Mouse (Mus musculus): ENCODE measurements around the gene Arhgap15. TPM values are rescaled to one million over a fixed set of nuclear protein-coding genes. Genes with fewer than 3 reads are reported as not detected.

The Arhgap15 gene
- total RNA-seq, 1 experiment: not detected

DNA sequence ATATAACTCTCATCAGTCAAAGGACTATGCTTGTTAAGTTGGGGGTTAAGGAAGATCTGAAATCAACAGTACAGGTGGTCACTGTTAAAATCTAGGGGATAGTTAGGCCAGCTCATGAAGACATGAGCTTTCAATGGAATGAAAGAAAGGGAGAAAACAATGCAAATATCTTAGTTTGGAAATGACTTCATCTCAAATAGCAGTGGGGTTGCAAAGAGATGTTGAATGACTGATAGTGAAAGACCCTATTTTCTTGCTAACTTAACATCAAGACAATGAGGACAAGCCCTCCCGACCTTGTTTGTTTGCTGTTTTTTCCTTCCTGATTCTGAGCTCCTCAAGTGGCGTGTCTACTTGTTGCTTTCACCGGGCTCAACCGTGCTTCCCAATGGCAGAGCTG lies 597.6 kb downstream of the Arhgap15 start:
- no peak overlapping the region for H3K9ac ChIP-seq (ENCODE audit: insufficient read depth, low read depth, low read length, poor library complexity, severe bottlenecking)
- DNase-seq (ENCODE audit: low read depth, low spot score): no peak
- H3K4me3 ChIP-seq (ENCODE audit: insufficient read depth in 1 of 2, low read depth in 1 of 2, low read length in 2 of 2, poor library complexity in 1 of 2, severe bottlenecking in 1 of 2): no peak overlapping the region
- no peaks in the 10 kb centered on the region for H3K36me3 ChIP-seq (ENCODE audit: control insufficient read depth, insufficient read depth, low read length, poor library complexity, severe bottlenecking)
- no peak overlapping the region for H3K27ac ChIP-seq (ENCODE audit: insufficient read depth, low read depth, low read length, poor library complexity, severe bottlenecking)
- H3K4me1 ChIP-seq (ENCODE audit: control insufficient read depth in 2 of 2, insufficient read depth in 2 of 2, low read length in 2 of 2, poor library complexity in 1 of 2): no peaks in the 10 kb centered on the region
- H3K9me3 ChIP-seq (ENCODE audit: control insufficient read depth, insufficient read depth, low read depth, low read length): no peaks in the 10 kb centered on the region
- TF ChIP-seq CHD2 (IDR thresholded peaks at IDR 0.05; ENCODE audit: low read depth, low read length) (no peak), ZC3H11A (IDR thresholded peaks at IDR 0.05; ENCODE audit: borderline replicate concordance, low read depth, low read length) (no peak), MAFK (IDR thresholded peaks at IDR 0.05; ENCODE audit: insufficient read depth, low read depth, low read length) (no peak), HCFC1 (IDR thresholded peaks at IDR 0.05; ENCODE audit: borderline replicate concordance, insufficient read depth, low read length) (no peak), ZNF384 (IDR thresholded peaks at IDR 0.05; ENCODE audit: low read depth, low read length) (no peak)
- in situ Hi-C loops (cut with MboI; ENCODE audit: low sequenced_read_pairs in 2 of 2, unreplicated experiment in 2 of 2): no loop called here

DNA sequence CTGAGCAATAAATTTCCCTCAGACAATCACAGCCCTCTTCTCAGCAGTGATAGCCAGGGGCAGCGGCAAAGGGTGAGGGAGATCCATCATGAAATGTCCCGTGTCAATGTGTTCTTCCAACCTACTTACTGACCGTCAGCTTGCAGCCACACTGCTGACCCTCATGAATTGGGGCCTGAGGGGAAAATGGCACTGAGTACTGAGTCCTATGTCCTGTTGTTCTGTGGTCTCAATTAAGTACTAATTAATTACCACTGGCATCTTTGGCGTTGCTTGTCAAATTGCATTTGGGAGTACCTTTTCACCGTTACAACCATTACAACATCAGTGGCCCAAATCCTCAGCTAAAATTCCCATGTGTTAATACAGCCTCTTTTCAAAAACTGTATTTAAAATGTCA lies 599.2 kb downstream of the Arhgap15 start:
- no peak overlapping the region for H3K27ac ChIP-seq (ENCODE audit: insufficient read depth, low read depth, low read length, poor library complexity, severe bottlenecking)
- H3K4me3 ChIP-seq (ENCODE audit: insufficient read depth in 1 of 2, low read depth in 1 of 2, low read length in 2 of 2, poor library complexity in 1 of 2, severe bottlenecking in 1 of 2): no peak overlapping the region
- TF ChIP-seq HCFC1 (IDR thresholded peaks at IDR 0.05; ENCODE audit: borderline replicate concordance, insufficient read depth, low read length): no peak
- no peak for TF ChIP-seq MAFK (IDR thresholded peaks at IDR 0.05; ENCODE audit: insufficient read depth, low read depth, low read length)
- no peak for TF ChIP-seq ZNF384 (IDR thresholded peaks at IDR 0.05; ENCODE audit: low read depth, low read length)
- no peak for TF ChIP-seq CHD2 (IDR thresholded peaks at IDR 0.05; ENCODE audit: low read depth, low read length)
- no peak for TF ChIP-seq ZC3H11A (IDR thresholded peaks at IDR 0.05; ENCODE audit: borderline replicate concordance, low read depth, low read length)
- no peaks in the 10 kb centered on the region for H3K36me3 ChIP-seq (ENCODE audit: control insufficient read depth, insufficient read depth, low read length, poor library complexity, severe bottlenecking)
- H3K4me1 ChIP-seq (ENCODE audit: control insufficient read depth in 2 of 2, insufficient read depth in 2 of 2, low read length in 2 of 2, poor library complexity in 1 of 2): no peaks in the 10 kb centered on the region
- H3K9ac ChIP-seq (ENCODE audit: insufficient read depth, low read depth, low read length, poor library complexity, severe bottlenecking): no peak overlapping the region
- in situ Hi-C loops (cut with MboI; ENCODE audit: low sequenced_read_pairs in 2 of 2, unreplicated experiment in 2 of 2): no loop called here
- DNase-seq (ENCODE audit: low read depth, low spot score): no peak
- H3K9me3 ChIP-seq (ENCODE audit: control insufficient read depth, insufficient read depth, low read depth, low read length): no peaks in the 10 kb centered on the region

DNA sequence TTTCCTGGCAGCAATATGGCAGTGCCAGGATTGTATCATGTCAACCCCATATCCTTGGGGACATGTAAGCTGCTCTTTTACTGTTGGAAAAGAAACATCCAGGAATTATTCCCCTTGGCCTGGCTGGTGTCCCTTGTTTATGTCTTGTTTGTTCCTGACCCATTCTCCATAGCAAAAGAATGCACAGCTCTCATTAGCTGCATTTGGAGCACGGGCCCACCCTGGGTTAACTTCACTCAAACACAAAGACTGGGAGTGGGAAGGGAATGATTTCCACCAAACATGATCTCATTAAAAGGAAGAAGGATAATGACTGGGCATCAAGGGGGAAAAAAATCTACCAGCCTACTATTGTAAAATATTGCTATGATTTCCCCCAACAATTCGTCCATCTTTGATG lies 600.5 kb downstream of the Arhgap15 start:
- Histone ChIP-seq H3K27ac (ENCODE audit: insufficient read depth, low read depth, low read length, poor library complexity, severe bottlenecking) (no peak overlapping the region), H3K9me3 (ENCODE audit: control insufficient read depth, insufficient read depth, low read depth, low read length) (no peaks in the 10 kb centered on the region), H3K9ac (ENCODE audit: insufficient read depth, low read depth, low read length, poor library complexity, severe bottlenecking) (no peak overlapping the region), H3K4me3 (ENCODE audit: insufficient read depth in 1 of 2, low read depth in 1 of 2, low read length in 2 of 2, poor library complexity in 1 of 2, severe bottlenecking in 1 of 2) (no peak overlapping the region), H3K4me1 (ENCODE audit: control insufficient read depth in 2 of 2, insufficient read depth in 2 of 2, low read length in 2 of 2, poor library complexity in 1 of 2) (no peaks in the 10 kb centered on the region), H3K36me3 (ENCODE audit: control insufficient read depth, insufficient read depth, low read length, poor library complexity, severe bottlenecking) (no peaks in the 10 kb centered on the region)
- in situ Hi-C loops (cut with MboI; ENCODE audit: low sequenced_read_pairs in 2 of 2, unreplicated experiment in 2 of 2): no loop called here
- no peak for TF ChIP-seq MAFK (IDR thresholded peaks at IDR 0.05; ENCODE audit: insufficient read depth, low read depth, low read length)
- no peak for TF ChIP-seq ZNF384 (IDR thresholded peaks at IDR 0.05; ENCODE audit: low read depth, low read length)
- TF ChIP-seq CHD2 (IDR thresholded peaks at IDR 0.05; ENCODE audit: low read depth, low read length): no peak
- no peak for TF ChIP-seq HCFC1 (IDR thresholded peaks at IDR 0.05; ENCODE audit: borderline replicate concordance, insufficient read depth, low read length)
- TF ChIP-seq ZC3H11A (IDR thresholded peaks at IDR 0.05; ENCODE audit: borderline replicate concordance, low read depth, low read length): no peak
- DNase-seq (ENCODE audit: low read depth, low spot score): no peak

DNA sequence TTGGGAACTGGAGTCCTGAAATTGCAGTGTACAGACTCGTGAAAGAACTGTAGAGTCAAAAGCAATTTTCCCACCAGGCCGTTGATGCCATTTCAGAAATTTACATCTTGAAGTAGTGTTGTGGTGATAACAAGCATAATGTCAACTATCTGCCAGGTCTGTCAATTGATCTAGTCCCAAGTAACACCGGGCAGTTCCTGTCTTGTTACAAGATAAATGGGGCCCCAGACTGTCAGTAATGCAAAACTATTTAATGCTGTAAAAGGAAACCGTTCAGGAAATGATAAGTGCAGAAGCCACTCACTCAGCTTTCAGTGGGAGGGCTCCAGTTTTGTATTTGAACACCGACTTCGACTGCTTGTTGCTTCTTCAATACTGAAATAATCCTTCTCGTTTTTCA lies 604.3 kb downstream of the Arhgap15 start:
- DNase-seq (ENCODE audit: low read depth, low spot score): no peak
- no peak overlapping the region for H3K9ac ChIP-seq (ENCODE audit: insufficient read depth, low read depth, low read length, poor library complexity, severe bottlenecking)
- no peaks in the 10 kb centered on the region for H3K9me3 ChIP-seq (ENCODE audit: control insufficient read depth, insufficient read depth, low read depth, low read length)
- in situ Hi-C loops (cut with MboI; ENCODE audit: low sequenced_read_pairs in 2 of 2, unreplicated experiment in 2 of 2): no loop called here
- H3K36me3 ChIP-seq (ENCODE audit: control insufficient read depth, insufficient read depth, low read length, poor library complexity, severe bottlenecking): no peaks in the 10 kb centered on the region
- H3K27ac ChIP-seq (ENCODE audit: insufficient read depth, low read depth, low read length, poor library complexity, severe bottlenecking): no peak overlapping the region
- no peak overlapping the region for H3K4me3 ChIP-seq (ENCODE audit: insufficient read depth in 1 of 2, low read depth in 1 of 2, low read length in 2 of 2, poor library complexity in 1 of 2, severe bottlenecking in 1 of 2)
- H3K4me1 ChIP-seq (ENCODE audit: control insufficient read depth in 2 of 2, insufficient read depth in 2 of 2, low read length in 2 of 2, poor library complexity in 1 of 2): no peaks in the 10 kb centered on the region
- TF ChIP-seq ZNF384 (IDR thresholded peaks at IDR 0.05; ENCODE audit: low read depth, low read length) (no peak), ZC3H11A (IDR thresholded peaks at IDR 0.05; ENCODE audit: borderline replicate concordance, low read depth, low read length) (no peak), CHD2 (IDR thresholded peaks at IDR 0.05; ENCODE audit: low read depth, low read length) (no peak), HCFC1 (IDR thresholded peaks at IDR 0.05; ENCODE audit: borderline replicate concordance, insufficient read depth, low read length) (no peak), MAFK (IDR thresholded peaks at IDR 0.05; ENCODE audit: insufficient read depth, low read depth, low read length) (no peak)

DNA sequence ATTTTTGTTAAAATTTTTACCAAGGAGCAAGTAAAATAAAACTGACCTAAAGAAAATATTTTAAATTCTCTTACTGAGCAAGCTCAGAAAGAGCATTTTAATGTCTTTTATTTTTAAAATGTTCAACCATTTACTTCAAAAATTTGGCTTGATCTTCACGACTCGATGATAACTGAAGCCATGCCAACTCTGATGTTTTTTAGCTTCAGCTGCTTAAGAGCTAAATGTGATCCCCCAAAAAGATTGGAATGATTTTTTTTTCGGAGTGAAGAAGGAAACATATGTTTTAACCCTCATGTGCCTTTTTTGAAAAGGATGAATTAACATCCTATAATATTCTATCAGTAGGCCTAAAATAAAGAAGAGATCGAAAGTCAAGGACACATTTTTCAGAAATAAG lies 605.0 kb downstream of the Arhgap15 start:
- DNase-seq (ENCODE audit: low read depth, low spot score): no peak
- no peak overlapping the region for H3K27ac ChIP-seq (ENCODE audit: insufficient read depth, low read depth, low read length, poor library complexity, severe bottlenecking)
- H3K9me3 ChIP-seq (ENCODE audit: control insufficient read depth, insufficient read depth, low read depth, low read length): no peaks in the 10 kb centered on the region
- no peak for TF ChIP-seq HCFC1 (IDR thresholded peaks at IDR 0.05; ENCODE audit: borderline replicate concordance, insufficient read depth, low read length)
- TF ChIP-seq ZC3H11A (IDR thresholded peaks at IDR 0.05; ENCODE audit: borderline replicate concordance, low read depth, low read length): no peak
- no peak for TF ChIP-seq CHD2 (IDR thresholded peaks at IDR 0.05; ENCODE audit: low read depth, low read length)
- no peak for TF ChIP-seq MAFK (IDR thresholded peaks at IDR 0.05; ENCODE audit: insufficient read depth, low read depth, low read length)
- TF ChIP-seq ZNF384 (IDR thresholded peaks at IDR 0.05; ENCODE audit: low read depth, low read length): no peak
- no peak overlapping the region for H3K9ac ChIP-seq (ENCODE audit: insufficient read depth, low read depth, low read length, poor library complexity, severe bottlenecking)
- no peaks in the 10 kb centered on the region for H3K36me3 ChIP-seq (ENCODE audit: control insufficient read depth, insufficient read depth, low read length, poor library complexity, severe bottlenecking)
- H3K4me1 ChIP-seq (ENCODE audit: control insufficient read depth in 2 of 2, insufficient read depth in 2 of 2, low read length in 2 of 2, poor library complexity in 1 of 2): no peaks in the 10 kb centered on the region
- in situ Hi-C loops (cut with MboI; ENCODE audit: low sequenced_read_pairs in 2 of 2, unreplicated experiment in 2 of 2): no loop called here
- H3K4me3 ChIP-seq (ENCODE audit: insufficient read depth in 1 of 2, low read depth in 1 of 2, low read length in 2 of 2, poor library complexity in 1 of 2, severe bottlenecking in 1 of 2): no peak overlapping the region
